Mouse (Mus musculus) ES-Bruce4 (cell line): ENCODE results near the gene Gm29776.

ENCODE experiments used
- CTCF ChIP-seq: IDR thresholded peaks from one replicate; pipeline ENCODE4 v1.8.1; 2011; ENCODE audit warnings: low read depth, low read length
- EP300 ChIP-seq: IDR thresholded peaks from 2 replicates; pipeline ENCODE4 v1.6.1; 2011; ENCODE audit warnings: low read depth, low read length; ENCODE audit not compliant: insufficient read depth
- POLR2A ChIP-seq: IDR thresholded peaks from one replicate; pipeline ENCODE4 v1.8.1; 2011; ENCODE audit warnings: low read length; ENCODE audit not compliant: insufficient read depth

DNA sequence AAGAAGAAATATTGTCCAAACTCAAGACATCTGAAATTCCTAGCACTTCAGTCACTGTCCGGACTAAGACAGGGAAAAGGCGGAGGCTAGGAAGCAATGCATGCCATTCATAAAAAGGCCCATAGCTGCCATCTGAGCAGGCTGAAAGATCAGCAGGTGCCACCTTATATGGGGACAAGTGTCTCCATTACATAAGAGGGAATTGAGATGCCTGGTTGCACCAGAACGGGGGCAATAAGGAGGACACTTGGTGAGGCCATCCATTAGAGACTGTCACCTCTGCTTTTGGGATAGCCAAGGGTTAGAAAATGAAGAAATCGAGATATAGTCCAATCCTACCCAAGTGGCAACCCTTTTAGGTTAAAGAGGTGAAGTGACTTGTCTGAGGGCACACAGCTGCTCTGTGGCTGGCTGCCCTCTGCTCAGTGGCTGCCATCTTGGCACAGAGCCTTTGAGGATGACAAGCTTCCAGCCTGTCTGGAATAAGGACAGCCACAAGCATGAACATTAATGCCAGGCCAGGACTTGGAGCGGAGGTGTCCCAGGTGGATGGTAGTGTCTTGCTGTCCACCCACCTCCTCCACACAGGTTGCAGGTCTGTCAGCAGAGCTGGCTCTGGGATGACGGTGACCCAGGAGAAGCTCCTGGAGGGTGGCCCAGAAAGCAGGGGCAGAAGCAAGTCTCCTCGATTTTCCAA is 22.2 kb upstream of the Gm29776 start:
- TF ChIP-seq EP300, result no peak
- no peak for TF ChIP-seq CTCF
- no peak for TF ChIP-seq POLR2A
